Mouse (Mus musculus): Measurements from ENCODE around the gene Hist2h2ab. TPM values are rescaled to one million over a fixed set of nuclear protein-coding genes. Genes with fewer than 3 reads are reported as not detected.
"Not testable (repeated sequence)": the region's sequence is repeated elsewhere in the genome, so short reads cannot be mapped to it uniquely, and the experiment has no call there.

Hist2h2ab gene
- polyA plus RNA-seq, 1 experiment, result not detected

DNA sequence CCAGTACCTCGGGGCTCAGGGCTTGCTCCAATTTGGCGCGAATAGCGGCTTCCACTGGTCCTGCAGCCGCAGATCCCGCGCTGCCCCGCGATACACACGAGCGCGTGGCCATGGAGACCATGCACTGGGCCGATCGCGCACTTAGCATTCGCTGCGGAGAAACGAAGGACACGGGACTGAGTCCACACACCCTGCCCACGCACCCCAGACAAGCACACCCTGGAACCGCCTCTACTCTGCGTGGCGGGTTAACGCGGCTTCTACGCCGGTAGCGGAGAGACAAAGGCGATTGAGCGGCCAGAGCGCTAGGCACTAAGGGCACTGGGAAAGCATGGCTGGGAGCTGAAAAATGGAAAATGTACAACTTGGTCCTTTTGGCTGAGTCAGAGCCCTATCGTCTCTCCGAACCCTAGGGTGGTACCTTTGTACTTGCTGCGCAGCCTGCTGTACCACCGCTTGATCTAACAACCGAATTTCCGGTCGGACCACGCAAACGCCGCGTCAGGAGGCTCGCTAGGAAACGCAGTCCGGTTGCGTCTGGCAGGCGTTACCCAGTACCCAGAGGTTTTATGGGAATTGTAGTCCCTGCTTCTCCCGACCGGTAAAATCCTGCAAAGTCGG is 22.4 kb upstream of the Hist2h2ab start:
- Histone ChIP-seq H3K36me3 (replicated peaks; ENCODE audit: low read length) (peaks cover 27% of the 10 kb centered on the region), H3K4me1 (peaks cover 60% of the 10 kb centered on the region), H3K27me3 (replicated peaks) (peaks cover 8% of the 10 kb centered on the region), H3K4me3 (replicated peaks) (peak overlapping the region; percentile 94), H3K9me3 (peaks cover 5% of the 10 kb centered on the region; the same call in 1 of the 2 replicates)
- no peak for TF ChIP-seq GATA1 (IDR thresholded peaks at IDR 0.05; ENCODE audit: borderline replicate concordance, low read length)
- TF ChIP-seq FLI1 (IDR thresholded peaks at IDR 0.05; ENCODE audit: low read length), result 0 out of 2 replicates have a peak, but pooled peaks have one; percentile 28

DNA sequence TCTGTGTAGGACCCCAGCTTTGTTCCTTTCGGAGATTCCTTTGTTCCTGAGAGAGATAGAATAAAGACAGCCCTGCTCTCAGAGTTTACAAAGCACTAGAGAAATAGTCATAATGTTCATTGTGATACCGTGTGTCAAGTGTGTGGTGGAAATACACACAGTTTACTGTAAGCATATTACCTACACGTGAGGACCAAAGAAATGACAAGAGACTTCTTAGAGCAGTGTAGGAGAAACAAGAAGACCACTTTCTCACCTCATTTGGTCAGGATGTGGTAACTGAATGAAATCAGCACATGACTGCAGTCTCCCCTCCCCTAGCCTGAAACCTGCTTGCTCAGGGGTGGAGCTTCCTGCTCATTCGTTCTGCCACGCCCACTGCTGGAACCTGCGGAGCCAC is 21.5 kb upstream of the Hist2h2ab start:
- peaks cover 5% of the 10 kb centered on the region; the same call in 1 of the 2 replicates for H3K9me3 ChIP-seq
- H3K4me1 ChIP-seq, result peaks cover 51% of the 10 kb centered on the region
- H3K36me3 ChIP-seq (replicated peaks; ENCODE audit: low read length), result peaks cover 22% of the 10 kb centered on the region
- TF ChIP-seq FLI1 (IDR thresholded peaks at IDR 0.05; ENCODE audit: low read length) (no peak), GATA1 (IDR thresholded peaks at IDR 0.05; ENCODE audit: borderline replicate concordance, low read length) (no peak)
- peak overlapping the region; percentile 94 for H3K4me3 ChIP-seq (replicated peaks)
- H3K27me3 ChIP-seq (replicated peaks), result peaks cover 4% of the 10 kb centered on the region

DNA sequence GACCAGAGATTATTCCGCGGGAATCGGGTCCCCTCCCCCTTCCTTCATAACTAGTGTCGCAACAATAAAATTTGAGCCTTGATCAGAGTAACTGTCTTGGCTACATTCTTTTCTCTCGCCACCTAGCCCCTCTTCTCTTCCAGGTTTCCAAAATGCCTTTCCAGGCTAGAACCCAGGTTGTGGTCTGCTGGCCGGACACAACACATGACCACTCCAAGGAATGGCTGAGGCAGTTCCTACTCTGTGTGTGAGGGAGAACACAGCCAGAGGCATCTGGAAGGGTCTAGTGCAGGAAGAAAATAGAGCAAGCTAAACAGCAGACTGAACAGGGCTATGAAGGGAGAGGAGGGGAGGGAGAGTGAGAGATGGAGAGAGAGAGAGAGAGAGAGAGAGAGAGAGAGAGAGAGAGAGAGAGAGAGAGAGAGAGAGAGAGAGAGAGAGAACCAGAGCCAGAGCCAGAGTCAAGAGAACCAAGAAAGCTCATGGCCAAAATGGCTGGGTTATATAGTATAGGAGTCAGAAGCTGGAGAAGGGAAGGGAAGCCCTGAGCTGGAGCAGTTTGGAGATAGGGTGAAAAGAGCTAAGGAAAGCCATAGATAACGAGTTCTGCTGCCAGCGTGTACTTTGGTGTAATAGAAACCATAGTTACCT is 20.9 kb upstream of the Hist2h2ab start:
- Histone ChIP-seq H3K36me3 (replicated peaks; ENCODE audit: low read length) (peaks cover 22% of the 10 kb centered on the region), H3K4me1 (peaks cover 46% of the 10 kb centered on the region)
- not testable (repeated sequence) for H3K27me3 ChIP-seq (replicated peaks); H3K9me3 ChIP-seq; H3K4me3 ChIP-seq (replicated peaks)

DNA sequence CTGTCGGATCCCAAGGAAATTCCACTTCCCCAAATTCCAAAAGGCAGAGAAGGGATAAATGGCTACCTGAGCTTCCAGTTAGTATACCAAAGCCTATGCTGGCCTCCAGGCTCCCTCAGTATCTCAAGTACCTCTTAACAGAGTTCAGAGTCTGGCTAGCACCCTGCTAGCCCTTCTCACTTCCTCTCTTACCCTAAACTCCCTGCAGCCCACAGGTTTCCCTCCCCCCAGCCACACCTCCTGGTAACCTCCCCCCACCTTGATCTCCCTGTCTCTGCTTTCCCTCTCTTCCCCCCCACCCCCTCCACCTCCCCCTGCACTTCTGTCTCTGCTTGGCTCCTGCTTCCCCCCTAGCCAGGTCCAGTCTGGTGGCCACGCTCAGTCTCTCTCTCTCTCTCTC is 19.9 kb upstream of the Hist2h2ab start:
- Histone ChIP-seq H3K36me3 (replicated peaks; ENCODE audit: low read length) (peaks cover 15% of the 10 kb centered on the region), H3K27me3 (replicated peaks) (no peaks in the 10 kb centered on the region), H3K4me3 (replicated peaks) (no peak overlapping the region), H3K9me3 (peaks cover 5% of the 10 kb centered on the region; the same call in 1 of the 2 replicates), H3K4me1 (peaks cover 42% of the 10 kb centered on the region)
- TF ChIP-seq GATA1 (IDR thresholded peaks at IDR 0.05; ENCODE audit: borderline replicate concordance, low read length), result no peak
- no peak for TF ChIP-seq FLI1 (IDR thresholded peaks at IDR 0.05; ENCODE audit: low read length)

DNA sequence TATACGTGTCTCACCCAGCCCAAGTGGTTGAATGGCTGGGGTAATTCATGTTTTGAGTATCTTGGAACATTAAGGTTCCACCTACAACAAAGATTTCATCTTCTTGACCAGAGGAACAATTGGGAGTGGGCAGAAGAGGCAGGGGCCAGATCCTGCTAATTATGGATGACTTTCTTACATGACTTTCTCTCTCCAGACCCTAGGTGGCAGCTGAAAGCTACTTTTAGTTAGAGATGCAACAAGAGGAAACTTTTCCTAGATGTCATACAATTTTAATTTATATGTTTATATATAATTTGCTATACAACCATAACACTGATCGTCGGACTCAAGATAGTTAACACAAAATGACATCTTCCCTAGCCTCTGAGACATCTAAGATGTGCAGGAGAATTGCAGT is 11.8 kb upstream of the Hist2h2ab start:
- Histone ChIP-seq H3K4me1 (peaks cover 19% of the 10 kb centered on the region), H3K9me3 (peaks cover 7% of the 10 kb centered on the region), H3K36me3 (replicated peaks; ENCODE audit: low read length) (no peaks in the 10 kb centered on the region), H3K27me3 (replicated peaks) (peaks cover 1% of the 10 kb centered on the region), H3K4me3 (replicated peaks) (no peak overlapping the region)
- TF ChIP-seq FLI1 (IDR thresholded peaks at IDR 0.05; ENCODE audit: low read length) (no peak), GATA1 (IDR thresholded peaks at IDR 0.05; ENCODE audit: borderline replicate concordance, low read length) (no peak)

DNA sequence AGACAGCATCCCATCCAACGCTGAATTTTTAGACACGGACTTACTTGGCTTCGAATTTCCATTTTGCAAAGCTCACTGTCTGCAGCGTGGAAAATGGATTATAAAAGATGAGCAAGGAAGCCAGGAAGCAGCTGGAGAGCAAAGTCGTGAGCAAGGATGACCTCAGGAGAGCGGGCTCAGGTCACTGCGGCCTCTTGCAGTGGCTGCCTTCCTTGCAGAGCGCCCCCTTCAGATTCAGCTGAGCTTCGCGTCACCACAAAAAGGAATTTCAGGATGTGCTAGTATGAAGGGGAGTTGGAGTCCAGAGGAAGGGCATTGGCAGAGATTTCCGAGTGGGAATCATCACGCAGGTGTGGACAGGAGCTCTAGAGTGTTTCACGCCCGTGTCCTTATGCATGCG is 10.4 kb upstream of the Hist2h2ab start:
- Histone ChIP-seq H3K9me3 (peaks cover 7% of the 10 kb centered on the region), H3K27me3 (replicated peaks) (peaks cover 1% of the 10 kb centered on the region)
- no peak for TF ChIP-seq GATA1 (IDR thresholded peaks at IDR 0.05; ENCODE audit: borderline replicate concordance, low read length)

DNA sequence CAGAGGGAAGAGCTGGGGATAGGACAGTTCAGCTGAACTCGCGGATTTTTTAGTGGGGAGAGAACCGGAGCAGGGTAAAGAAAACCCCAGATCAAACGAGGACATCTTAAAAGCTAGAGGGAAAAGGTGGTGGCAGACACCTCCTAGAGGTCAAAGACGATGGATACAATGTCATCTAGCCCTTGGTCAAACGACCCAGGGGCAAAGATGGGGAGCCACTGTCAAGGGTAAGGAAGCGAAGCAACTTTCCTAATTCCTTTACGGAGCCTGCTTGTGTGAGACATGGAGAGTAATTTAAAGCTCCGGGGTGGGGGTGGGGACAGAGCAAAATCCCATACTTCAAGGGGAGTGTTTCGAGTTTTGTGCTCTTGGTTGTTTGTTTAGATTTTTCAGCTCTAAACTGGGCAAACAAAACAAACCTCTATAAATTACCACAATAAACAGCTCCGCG is 449 bp upstream of the Hist2h2ab start:
- TF ChIP-seq FLI1 (IDR thresholded peaks at IDR 0.05; ENCODE audit: low read length), result no peak
- TF ChIP-seq GATA1 (IDR thresholded peaks at IDR 0.05; ENCODE audit: borderline replicate concordance, low read length), result no peak
- Histone ChIP-seq H3K4me1 (peaks cover 42% of the 10 kb centered on the region), H3K4me3 (replicated peaks) (peak overlapping the region; percentile 92), H3K36me3 (replicated peaks; ENCODE audit: low read length) (no peaks in the 10 kb centered on the region), H3K9me3 (no peaks in the 10 kb centered on the region), H3K27me3 (replicated peaks) (no peaks in the 10 kb centered on the region)

More for the DNA sequence above, 10.4 kb upstream of the Hist2h2ab start:
- H3K4me1 ChIP-seq, result peaks cover 19% of the 10 kb centered on the region
- H3K4me3 ChIP-seq (replicated peaks), result no peak overlapping the region
- H3K36me3 ChIP-seq (replicated peaks; ENCODE audit: low read length), result no peaks in the 10 kb centered on the region

DNA sequence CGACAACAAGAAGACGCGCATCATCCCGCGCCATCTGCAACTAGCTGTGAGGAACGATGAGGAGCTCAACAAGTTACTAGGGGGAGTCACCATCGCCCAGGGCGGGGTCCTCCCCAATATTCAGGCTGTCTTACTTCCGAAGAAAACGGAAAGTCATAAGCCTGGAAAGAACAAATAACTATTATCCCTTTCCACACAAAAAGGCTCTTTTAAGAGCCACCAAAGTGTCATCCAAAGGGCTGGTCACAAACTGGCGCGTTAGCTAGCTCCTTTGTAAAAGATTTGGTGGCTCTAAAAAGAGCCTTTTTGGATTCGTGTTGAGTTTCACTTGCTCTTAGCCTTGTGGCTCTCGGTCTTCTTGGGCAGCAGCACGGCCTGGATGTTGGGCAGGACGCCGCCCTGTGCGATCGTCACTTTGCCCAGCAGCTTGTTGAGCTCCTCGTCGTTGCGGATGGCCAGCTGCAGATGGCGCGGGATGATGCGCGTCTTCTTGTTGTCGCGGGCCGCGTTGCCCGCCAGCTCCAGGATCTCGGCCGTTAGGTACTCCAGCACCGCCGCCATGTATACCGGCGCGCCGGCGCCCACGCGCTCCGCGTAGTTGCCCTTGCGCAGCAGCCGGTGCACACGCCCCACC is 583 bp downstream of the Hist2h2ab start:
- not testable (repeated sequence) for H3K36me3 ChIP-seq (replicated peaks; ENCODE audit: low read length); H3K27me3 ChIP-seq (replicated peaks); H3K9me3 ChIP-seq
- H3K4me1 ChIP-seq, result peaks cover 52% of the 10 kb centered on the region
- peak overlapping the region; percentile 95 for H3K4me3 ChIP-seq (replicated peaks)

DNA sequence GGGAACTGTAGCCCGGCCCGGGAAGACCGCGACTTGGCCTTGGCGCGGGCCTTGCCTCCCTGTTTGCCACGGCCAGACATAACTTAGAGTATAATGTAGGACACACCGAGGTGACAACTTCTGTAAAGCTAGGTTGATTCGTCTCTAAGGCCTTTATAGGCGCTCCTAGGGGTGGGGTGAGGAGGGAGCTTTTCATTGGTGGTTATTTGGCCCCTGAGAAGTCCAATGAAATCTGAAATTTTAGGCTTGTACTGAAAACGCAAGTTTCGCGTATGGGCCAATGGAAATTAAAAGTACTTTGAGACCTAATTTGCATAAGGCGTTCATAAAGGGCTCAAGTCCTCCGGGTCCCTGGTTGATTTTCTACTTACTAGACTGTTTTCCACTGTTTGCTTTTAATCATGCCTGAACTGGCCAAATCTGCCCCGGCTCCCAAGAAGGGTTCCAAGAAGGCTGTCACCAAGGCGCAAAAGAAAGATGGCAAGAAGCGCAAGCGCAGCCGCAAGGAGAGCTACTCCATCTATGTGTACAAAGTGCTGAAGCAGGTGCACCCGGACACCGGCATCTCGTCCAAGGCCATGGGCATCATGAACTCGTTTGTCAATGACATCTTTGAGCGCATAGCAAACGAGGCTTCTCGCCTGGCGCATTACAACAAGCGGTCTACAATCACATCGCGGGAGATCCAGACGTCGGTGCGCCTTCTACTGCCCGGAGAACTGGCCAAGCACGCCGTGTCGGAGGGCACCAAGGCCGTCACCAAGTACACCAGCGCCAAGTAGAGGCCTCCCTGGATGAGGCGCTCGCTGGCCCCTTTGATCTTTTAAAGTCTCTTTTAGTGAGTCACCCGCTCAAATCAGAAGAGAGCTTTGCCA is 1.3 kb downstream of the Hist2h2ab start, which contains the start of the genes Hist2h2ac and Hist2h2be:
TSS of gene Hist2h2ac (minus strand) at position 116 of the 875 bp plus-strand sequence.
TSS of gene Hist2h2be (plus strand) at position 355 of the 875 bp plus-strand sequence.
- Histone ChIP-seq H3K27me3 (replicated peaks) (no peaks in the 10 kb centered on the region), H3K9me3 (no peaks in the 10 kb centered on the region), H3K4me3 (replicated peaks) (peak within 1 kb of the TSS; percentile 95), H3K4me1 (peaks cover 56% of the 10 kb centered on the region), H3K36me3 (replicated peaks; ENCODE audit: low read length) (no peaks in the 10 kb centered on the region)
- no peak for TF ChIP-seq GATA1 (IDR thresholded peaks at IDR 0.05; ENCODE audit: borderline replicate concordance, low read length)
- no peak for TF ChIP-seq FLI1 (IDR thresholded peaks at IDR 0.05; ENCODE audit: low read length)

All from megakaryocyte, embryonic 14.5 days (primary cell).